Mouse (Mus musculus) stomach, postnatal 0 days (tissue): Measurements from ENCODE around the gene Ccdc173.
"Not testable (repeated sequence)": the region's sequence is repeated elsewhere in the genome, so short reads cannot be mapped to it uniquely, and the experiment has no call there.

Experiments
- CTCF ChIP-seq: IDR thresholded peaks from 2 replicates; pipeline ENCODE4 v1.5.1; 2016; ENCODE audit warnings: antibody characterized with exemption, low read depth, mild to moderate bottlenecking, moderate library complexity
- EP300 ChIP-seq: optimal IDR thresholded peaks from 2 replicates; pipeline ENCODE3; 2016; ENCODE audit warnings: antibody characterized with exemption

DNA sequence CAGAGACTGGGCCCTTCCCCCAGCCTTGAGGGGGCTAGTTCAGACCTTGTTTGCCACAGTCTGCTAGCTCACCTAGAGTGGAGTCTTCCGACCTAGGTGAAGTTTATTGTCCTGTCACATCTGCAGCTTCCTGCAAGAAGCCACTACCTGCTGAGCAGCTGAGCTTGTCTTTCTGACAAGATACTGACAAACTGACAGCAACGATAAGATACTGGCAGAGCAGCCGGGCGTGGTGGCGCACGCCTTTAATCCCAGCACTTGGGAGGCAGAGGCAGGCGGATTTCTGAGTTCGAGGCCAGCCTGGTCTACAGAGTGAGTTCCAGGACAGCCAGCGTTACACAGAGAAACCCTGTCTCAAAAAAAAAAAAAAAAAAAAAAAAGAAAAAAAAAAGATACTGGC is 15.3 kb upstream of the Ccdc173 start:
- TF ChIP-seq CTCF, EP300: not testable (repeated sequence)
